Mouse (Mus musculus): Measurements from ENCODE around the gene Rgl2. TPM values are rescaled to one million over a fixed set of nuclear protein-coding genes. Genes with fewer than 3 reads are reported as not detected.
"Not testable (repeated sequence)": the region's sequence is repeated elsewhere in the genome, so short reads cannot be mapped to it uniquely, and the experiment has no call there.

The Rgl2 gene
- polyA plus RNA-seq, 1 experiment: 90.4 TPM

DNA sequence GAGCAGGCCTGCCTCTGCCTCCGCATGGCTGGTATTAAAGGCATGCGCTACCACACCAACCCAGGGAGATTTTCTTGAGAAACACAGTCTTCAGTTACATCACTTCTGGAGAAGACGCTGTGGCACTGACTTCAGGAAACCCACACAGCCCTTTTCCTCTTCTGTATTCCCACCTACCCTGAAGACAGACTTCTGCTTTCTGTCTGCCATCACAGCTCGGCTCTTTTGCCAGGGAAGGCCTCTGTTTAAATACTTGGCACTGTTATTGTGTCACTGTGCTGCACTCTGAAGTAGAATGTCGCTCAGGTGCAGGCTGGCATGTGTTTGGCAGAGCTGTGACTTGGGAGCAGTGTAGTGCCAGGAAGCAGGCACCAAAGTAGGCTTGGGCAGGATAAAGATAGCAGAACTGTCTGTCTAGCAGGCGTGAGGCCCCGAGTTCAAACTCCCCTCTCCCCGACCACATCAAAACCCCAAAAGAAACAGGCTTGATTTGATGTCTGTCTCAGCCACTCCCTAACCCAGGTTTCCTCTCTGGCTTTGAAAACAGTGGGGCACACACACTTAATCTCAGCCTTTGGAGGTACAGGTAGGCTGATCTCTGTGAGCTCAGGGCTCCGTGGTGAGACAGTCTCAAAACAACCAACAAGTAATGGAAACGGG lies 18.2 kb downstream of the Rgl2 start:
- H3K36me3 ChIP-seq (replicated peaks; ENCODE audit: low read length): peaks cover 85% of the 10 kb centered on the region
- H3K9me3 ChIP-seq: no peaks in the 10 kb centered on the region
- peaks cover 63% of the 10 kb centered on the region for H3K4me1 ChIP-seq
- TF ChIP-seq FLI1 (IDR thresholded peaks at IDR 0.05; ENCODE audit: low read length) (no peak), GATA1 (IDR thresholded peaks at IDR 0.05; ENCODE audit: borderline replicate concordance, low read length) (no peak)
- H3K4me3 ChIP-seq (replicated peaks): peak overlapping the region; percentile 24
- no peaks in the 10 kb centered on the region for H3K27me3 ChIP-seq (replicated peaks)

DNA sequence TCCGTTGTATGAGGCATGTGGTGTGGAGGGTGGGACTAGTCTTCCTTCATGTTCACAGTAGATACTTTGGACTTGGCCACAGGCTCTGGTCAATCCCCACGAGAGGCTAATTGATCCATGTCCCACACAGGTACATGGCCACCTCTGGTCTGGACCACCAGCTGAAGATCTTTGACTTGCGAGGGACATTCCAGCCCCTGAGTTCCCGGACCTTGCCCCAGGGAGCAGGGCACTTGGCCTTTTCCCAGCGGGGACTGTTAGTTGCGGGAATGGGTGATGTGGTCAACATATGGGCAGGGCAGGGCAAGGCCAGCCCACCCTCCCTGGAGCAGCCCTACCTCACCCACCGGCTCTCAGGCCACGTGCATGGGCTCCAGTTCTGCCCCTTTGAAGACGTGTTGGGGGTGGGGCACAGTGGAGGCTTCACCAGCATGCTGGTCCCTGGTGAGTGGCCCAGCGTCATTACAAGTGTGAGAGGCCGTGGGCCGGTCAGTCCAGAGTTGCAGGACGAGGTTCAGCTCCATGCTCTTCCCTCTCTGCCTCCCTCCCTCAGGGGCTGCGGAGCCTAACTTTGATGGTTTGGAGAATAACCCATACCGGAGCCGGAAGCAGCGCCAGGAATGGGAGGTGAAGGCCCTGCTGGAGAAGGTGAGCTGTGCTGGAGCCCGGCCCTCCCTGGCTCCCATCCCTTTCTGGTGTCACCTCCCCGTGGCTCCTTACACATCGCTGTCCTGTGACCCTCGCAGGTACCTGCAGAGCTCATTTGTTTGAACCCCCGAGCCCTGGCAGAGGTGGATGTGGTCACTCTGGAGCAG lies 19.0 kb downstream of the Rgl2 start:
- Histone ChIP-seq H3K4me1 (peaks cover 66% of the 10 kb centered on the region), H3K4me3 (replicated peaks) (peak overlapping the region; percentile 38), H3K36me3 (replicated peaks; ENCODE audit: low read length) (peaks cover 86% of the 10 kb centered on the region)

DNA sequence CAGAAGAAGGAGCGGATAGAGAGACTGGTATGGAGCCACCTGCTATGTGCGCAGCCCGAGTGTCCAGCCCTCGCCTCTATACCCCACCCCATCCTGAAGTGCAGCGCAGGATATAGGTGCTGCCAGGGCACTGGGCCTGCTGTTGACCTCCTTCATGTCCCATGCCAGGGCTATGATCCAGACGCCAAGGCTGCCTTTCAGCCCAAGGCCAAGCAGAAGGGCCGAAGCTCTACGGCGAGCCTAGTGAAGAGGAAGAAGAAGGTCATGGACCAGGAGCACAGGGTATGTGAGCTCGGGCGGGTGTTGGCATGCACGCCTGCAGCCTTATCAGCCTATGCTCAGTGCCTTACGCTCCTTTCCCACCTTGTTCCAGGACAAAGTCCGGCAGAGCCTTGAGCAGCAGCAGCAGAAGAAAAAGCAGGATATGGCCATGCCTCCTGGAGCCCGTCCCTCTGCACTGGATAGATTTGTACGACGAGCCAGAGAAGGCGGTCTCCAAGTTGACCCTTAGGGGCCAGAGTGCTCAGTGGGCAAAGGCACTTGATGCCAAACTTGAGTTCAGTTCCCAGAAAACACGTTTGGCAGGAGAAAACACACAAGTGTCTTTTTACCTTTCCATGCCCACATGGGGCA lies 19.7 kb downstream of the Rgl2 start:
- H3K36me3 ChIP-seq (replicated peaks; ENCODE audit: low read length): peaks cover 84% of the 10 kb centered on the region
- no peaks in the 10 kb centered on the region for H3K27me3 ChIP-seq (replicated peaks)
- H3K4me3 ChIP-seq (replicated peaks): no peak overlapping the region
- H3K9me3 ChIP-seq: no peaks in the 10 kb centered on the region
- TF ChIP-seq FLI1 (IDR thresholded peaks at IDR 0.05; ENCODE audit: low read length) (no peak), GATA1 (IDR thresholded peaks at IDR 0.05; ENCODE audit: borderline replicate concordance, low read length) (no peak)
- H3K4me1 ChIP-seq: peaks cover 67% of the 10 kb centered on the region

More for the DNA sequence above, 19.0 kb downstream of the Rgl2 start:
- H3K9me3 ChIP-seq: no peaks in the 10 kb centered on the region
- no peaks in the 10 kb centered on the region for H3K27me3 ChIP-seq (replicated peaks)
- TF ChIP-seq FLI1 (IDR thresholded peaks at IDR 0.05; ENCODE audit: low read length) (no peak), GATA1 (IDR thresholded peaks at IDR 0.05; ENCODE audit: borderline replicate concordance, low read length) (no peak)

DNA sequence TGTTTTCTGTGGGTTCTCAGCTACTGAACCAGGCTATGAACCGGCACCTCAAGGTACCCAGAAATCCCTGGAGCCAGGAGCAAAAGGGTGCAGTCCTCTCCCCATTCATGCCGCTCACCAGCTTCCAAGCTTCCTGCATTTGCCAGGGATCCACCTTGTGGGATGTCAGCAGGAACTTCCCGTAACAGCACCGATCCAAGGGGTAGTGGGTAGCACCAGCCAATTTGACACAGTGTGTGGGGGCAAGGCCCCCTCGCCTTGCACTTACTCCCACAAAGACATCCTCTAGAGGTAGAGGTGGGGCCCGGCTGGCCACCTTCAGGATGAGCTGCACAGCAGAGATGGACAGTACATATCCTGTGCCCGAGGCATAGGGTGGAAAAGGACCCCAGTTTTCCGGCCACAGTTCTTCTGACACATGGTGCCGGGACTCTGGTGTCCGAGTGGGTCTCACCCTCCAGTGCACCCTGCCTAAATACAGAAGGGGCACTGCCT lies 20.8 kb downstream of the Rgl2 start:
- H3K4me3 ChIP-seq (replicated peaks): peak overlapping the region; percentile 99

DNA sequence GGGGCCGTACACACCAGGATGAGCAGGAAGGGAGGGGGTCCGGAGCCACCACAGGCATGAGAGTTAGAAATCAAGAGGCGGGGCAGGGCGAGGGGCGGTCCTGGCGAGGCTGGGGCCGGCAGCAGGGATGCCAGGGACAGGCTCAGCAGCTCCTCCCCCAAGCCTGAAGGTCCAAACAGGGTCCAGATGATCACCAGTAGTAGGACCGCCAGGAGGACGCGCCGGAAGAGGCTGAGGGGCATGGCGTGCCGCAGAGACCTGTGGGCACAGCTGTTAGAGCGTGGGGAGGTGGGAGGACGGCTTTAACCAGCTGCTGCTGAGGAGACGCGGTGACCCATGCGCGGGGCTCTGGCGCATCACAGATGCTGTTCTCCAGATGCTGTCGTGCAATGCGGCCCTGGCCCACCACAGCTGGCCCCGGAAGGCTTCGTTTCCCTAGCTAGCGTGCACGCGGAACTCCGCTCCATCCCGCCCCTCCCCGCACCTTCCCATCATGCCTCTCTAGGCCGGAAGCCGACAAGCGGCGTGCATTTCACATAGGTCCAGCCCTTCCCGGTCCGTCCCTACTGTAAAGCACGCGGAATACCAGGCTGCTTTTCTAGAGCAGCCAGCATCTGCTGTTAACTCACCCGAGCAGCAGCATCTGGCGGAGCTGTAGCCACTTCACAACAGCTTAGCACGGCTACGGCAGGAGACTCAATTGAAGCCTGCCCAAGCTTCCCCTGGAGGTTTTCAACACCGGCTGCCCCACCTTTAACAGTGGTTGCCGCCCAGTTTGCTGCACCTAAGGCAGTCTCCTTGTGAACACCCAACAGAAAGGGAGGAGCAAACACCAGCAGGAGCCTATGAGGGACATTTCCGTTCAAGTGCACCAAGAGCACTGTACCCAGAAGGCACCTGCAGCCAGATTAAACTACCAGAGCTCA lies 21.9 kb downstream of the Rgl2 start, which contains the start of gene B3galt4:
TSS of gene B3galt4 (minus strand) at position 468 of the 926 bp plus-strand sequence.
- TF ChIP-seq FLI1 (IDR thresholded peaks at IDR 0.05; ENCODE audit: low read length): no peak
- Histone ChIP-seq H3K9me3 (no peaks in the 10 kb centered on the region), H3K36me3 (replicated peaks; ENCODE audit: low read length) (peaks cover 71% of the 10 kb centered on the region), H3K27me3 (replicated peaks) (no peaks in the 10 kb centered on the region), H3K4me3 (replicated peaks) (peak within 1 kb of the TSS; percentile 99), H3K4me1 (peaks cover 75% of the 10 kb centered on the region)

More for the DNA sequence above, 20.8 kb downstream of the Rgl2 start:
- peaks cover 80% of the 10 kb centered on the region for H3K36me3 ChIP-seq (replicated peaks; ENCODE audit: low read length)
- H3K27me3 ChIP-seq (replicated peaks): no peaks in the 10 kb centered on the region
- peaks cover 75% of the 10 kb centered on the region for H3K4me1 ChIP-seq
- no peak for TF ChIP-seq FLI1 (IDR thresholded peaks at IDR 0.05; ENCODE audit: low read length)
- TF ChIP-seq GATA1 (IDR thresholded peaks at IDR 0.05; ENCODE audit: borderline replicate concordance, low read length): no peak
- H3K9me3 ChIP-seq: no peaks in the 10 kb centered on the region

DNA sequence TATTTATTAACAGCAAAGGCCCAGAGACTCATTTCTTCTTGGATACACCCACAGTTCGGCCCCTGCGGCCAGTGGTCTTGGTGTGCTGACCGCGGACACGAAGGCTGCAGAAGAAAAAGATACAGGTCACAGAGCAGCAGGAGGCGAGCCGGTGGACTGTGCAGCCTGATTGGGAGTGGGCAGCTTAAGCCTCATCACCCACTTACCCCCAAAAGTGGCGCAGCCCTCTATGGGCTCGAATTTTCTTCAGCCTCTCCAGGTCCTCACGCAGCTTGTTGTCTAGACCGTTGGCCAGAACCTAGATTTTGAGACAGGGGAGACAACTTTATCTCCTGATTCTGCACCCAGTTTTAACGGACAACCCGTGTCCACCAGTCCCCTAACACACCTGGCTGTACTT lies 22.7 kb downstream of the Rgl2 start:
- not testable (repeated sequence) for H3K27me3 ChIP-seq (replicated peaks); H3K9me3 ChIP-seq
- peak overlapping the region; percentile 99 for H3K4me3 ChIP-seq (replicated peaks)
- H3K36me3 ChIP-seq (replicated peaks; ENCODE audit: low read length): peaks cover 65% of the 10 kb centered on the region
- peaks cover 78% of the 10 kb centered on the region for H3K4me1 ChIP-seq

DNA sequence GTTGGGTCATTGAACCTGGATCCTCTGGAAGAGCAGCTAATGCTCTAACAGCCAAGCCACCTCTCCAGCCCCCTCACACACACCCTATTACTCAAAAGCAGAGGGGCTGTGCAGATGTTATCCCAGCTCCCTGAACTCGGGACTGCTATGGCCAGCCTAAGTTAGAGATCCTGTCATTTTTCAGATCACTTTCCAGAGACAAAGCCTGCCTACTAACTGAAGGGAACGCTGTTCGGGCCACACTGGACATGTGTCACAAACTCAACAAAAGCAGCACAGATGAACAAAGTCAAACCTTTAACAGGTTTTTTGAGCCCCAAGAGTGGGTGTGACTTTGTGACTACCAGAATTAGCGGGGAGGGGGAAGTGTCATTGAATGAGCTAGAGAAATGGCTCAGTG lies 23.5 kb downstream of the Rgl2 start:
- H3K27me3 ChIP-seq (replicated peaks): no peaks in the 10 kb centered on the region
- TF ChIP-seq FLI1 (IDR thresholded peaks at IDR 0.05; ENCODE audit: low read length) (no peak), GATA1 (IDR thresholded peaks at IDR 0.05; ENCODE audit: borderline replicate concordance, low read length) (no peak)
- H3K9me3 ChIP-seq: no peaks in the 10 kb centered on the region
- H3K4me1 ChIP-seq: peaks cover 79% of the 10 kb centered on the region
- peak overlapping the region; percentile 78 for H3K4me3 ChIP-seq (replicated peaks)
- peaks cover 65% of the 10 kb centered on the region for H3K36me3 ChIP-seq (replicated peaks; ENCODE audit: low read length)

DNA sequence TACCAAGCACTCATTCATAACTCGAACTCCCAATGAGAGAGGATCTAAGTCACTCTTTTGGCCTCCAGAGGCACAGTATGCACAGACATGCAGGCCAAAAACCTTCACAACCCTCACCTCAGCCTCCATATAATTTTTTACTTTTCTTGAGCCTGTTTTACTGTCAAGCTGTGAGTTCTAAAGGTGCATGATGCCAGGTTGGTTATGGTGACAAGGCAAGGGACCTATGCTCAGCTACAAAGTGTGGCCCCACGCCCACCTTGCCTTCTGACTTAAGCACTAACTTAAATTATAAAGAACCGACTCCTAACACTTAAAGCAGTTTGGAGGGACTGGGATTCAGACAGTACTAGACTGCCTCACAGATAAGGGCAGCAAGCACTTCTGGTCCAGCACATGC lies 24.0 kb downstream of the Rgl2 start:
- TF ChIP-seq FLI1 (IDR thresholded peaks at IDR 0.05; ENCODE audit: low read length) (no peak), GATA1 (IDR thresholded peaks at IDR 0.05; ENCODE audit: borderline replicate concordance, low read length) (no peak)
- H3K36me3 ChIP-seq (replicated peaks; ENCODE audit: low read length): peaks cover 65% of the 10 kb centered on the region
- H3K4me3 ChIP-seq (replicated peaks): peak overlapping the region; percentile 78

DNA sequence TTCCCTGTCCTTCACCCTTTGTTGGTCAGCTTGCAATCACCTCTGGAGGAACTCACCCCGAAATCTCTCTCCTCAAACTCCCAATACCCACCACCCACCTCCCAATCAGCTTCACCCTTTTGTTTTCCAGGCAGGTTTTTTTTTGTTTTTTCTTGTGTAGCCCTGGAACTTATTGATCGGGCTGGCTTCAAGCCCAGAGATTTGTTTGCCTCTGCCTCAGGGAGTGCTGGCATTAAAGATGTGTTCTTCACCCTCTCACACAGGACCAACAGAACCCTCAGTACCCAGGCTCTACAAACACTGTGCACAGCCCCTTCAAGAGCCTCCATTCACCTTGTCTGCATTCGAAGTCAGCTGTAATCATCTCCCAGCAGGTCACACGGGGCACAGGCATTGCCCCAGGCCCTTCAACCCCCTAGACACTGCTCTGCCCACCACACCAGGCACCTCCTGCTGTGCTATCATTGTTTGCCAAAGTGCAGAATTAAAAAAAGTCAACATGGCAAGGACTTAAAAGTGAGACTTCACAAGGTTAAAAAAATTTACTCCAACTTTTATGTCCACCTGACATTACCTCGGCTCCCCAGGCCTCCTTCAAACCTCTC lies 24.7 kb downstream of the Rgl2 start:
- H3K9me3 ChIP-seq: no peaks in the 10 kb centered on the region
- H3K27me3 ChIP-seq (replicated peaks): no peaks in the 10 kb centered on the region
- peak overlapping the region; percentile 98 for H3K4me3 ChIP-seq (replicated peaks)
- TF ChIP-seq GATA1 (IDR thresholded peaks at IDR 0.05; ENCODE audit: borderline replicate concordance, low read length) (no peak), FLI1 (IDR thresholded peaks at IDR 0.05; ENCODE audit: low read length) (no peak)
- peaks cover 70% of the 10 kb centered on the region for H3K4me1 ChIP-seq
- H3K36me3 ChIP-seq (replicated peaks; ENCODE audit: low read length): peaks cover 65% of the 10 kb centered on the region

More for the DNA sequence above, 24.0 kb downstream of the Rgl2 start:
- Histone ChIP-seq H3K4me1 (peaks cover 77% of the 10 kb centered on the region), H3K27me3 (replicated peaks) (no peaks in the 10 kb centered on the region), H3K9me3 (no peaks in the 10 kb centered on the region)
